Mouse (Mus musculus) splenic B cell, adult 2 months (primary cell): Measurements from ENCODE around the gene Catsperz.
"Not testable (repeated sequence)": the region's sequence is repeated elsewhere in the genome, so short reads cannot be mapped to it uniquely, and the experiment has no call there.

Source experiments
- DNase-seq: peaks from one replicate; pipeline ENCODE4 v3.0.0-alpha.2; 2011; ENCODE audit warnings: low read depth, low spot score
- H3K27me3 ChIP-seq: 2 replicates; pipeline ENCODE4 v1.6.1; 2012; ENCODE audit warnings: mild to moderate bottlenecking, low read length, moderate library complexity, mixed read lengths; ENCODE audit not compliant: control insufficient read depth, poor library complexity, insufficient read depth, severe bottlenecking
- H3K36me3 ChIP-seq: 2 replicates; pipeline ENCODE4 v1.6.1; 2012; ENCODE audit warnings: mild to moderate bottlenecking, low read length, moderate library complexity, mixed read lengths; ENCODE audit not compliant: control insufficient read depth, poor library complexity, insufficient read depth, severe bottlenecking

Gene Catsperz

GRCm38 (mm10) chr19:6910306-6910705, 14.9 kb downstream of the Catsperz start:
- peaks cover 16% of the 10 kb centered on the region for H3K36me3 ChIP-seq
- DNase-seq, H3K27me3 ChIP-seq: not testable (repeated sequence)

DNA sequence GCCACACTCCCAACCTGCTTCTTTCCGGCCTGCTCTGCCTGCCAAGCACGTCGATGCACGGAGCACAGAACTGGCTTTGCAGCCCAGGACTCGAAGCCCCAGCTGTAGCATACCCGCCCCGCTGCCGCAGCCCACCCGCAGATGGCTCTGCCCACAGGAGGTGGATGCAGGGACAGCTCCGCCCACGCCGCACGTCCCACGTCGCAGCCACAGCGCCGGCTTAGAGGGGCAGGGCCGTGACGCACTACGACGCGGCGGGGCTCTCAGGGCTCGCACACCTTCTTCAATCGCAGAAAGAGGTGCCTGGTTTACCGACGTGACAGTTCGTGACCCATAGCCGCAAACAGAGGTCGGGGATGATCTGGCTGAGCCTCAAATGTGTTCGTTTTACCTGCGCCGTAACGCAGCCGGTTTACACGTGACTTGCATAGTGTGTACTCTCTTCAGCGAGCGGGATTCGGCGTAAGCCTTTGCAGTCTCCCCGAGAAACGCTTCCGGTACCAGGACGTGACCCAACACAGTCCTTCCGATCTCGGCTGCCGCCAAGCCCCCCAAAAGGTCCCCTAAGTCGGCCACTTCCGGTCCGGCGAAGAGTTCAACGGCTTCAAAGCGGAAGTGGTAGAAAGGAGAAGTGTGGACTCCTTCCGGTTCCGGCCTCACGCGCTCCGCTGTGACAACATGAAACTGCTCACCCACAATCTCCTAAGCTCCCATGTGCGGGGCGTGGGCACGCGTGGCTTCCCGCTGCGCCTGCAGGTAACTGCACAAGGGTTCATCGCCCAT, 15.5 kb downstream of the Catsperz start, which contains the start of the genes Trmt112 and Prdx5:
Gene Trmt112 (plus strand): TSS at position 192 of the 783 bp plus-strand sequence.
Gene Prdx5 (minus strand): TSS at position 600 of the 783 bp plus-strand sequence.
- H3K36me3 ChIP-seq = peaks cover 18% of the 10 kb centered on the region
- peak; percentile 95 for DNase-seq
- no peaks in the 10 kb centered on the region for H3K27me3 ChIP-seq

- Histone ChIP-seq H3K36me3 (peaks cover 18% of the 10 kb centered on the region), H3K27me3 (no peaks in the 10 kb centered on the region)
- DNase-seq = no peak
Measured at GRCm38 (mm10) chr19:6909021-6909420, 16.2 kb downstream of the Catsperz start.

GRCm38 (mm10) chr19:6907811-6908540, 17.2 kb downstream of the Catsperz start:
- peaks cover 14% of the 10 kb centered on the region for H3K36me3 ChIP-seq
- no peaks in the 10 kb centered on the region for H3K27me3 ChIP-seq
- DNase-seq = no peak

DNA sequence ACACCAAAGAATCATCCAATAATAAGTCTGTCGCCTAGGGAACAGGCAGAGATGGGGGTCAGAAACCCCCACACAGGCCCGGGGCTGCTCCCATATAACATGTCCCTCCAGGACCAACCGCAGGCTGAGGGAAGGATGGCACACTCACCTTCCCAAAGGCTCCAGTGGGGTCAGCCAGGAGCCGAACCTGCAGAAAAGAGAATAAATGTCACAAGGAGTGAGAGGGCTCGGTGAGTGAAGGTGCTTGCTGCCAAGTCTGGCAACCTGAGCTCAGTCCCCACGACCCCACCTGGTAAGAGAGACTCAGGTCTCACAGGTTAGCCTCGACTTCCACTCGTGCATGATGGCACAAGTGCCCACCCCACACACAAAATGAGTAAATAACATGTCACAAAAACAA, 18.1 kb downstream of the Catsperz start:
- no peak for DNase-seq
- no peaks in the 10 kb centered on the region for H3K27me3 ChIP-seq

DNA sequence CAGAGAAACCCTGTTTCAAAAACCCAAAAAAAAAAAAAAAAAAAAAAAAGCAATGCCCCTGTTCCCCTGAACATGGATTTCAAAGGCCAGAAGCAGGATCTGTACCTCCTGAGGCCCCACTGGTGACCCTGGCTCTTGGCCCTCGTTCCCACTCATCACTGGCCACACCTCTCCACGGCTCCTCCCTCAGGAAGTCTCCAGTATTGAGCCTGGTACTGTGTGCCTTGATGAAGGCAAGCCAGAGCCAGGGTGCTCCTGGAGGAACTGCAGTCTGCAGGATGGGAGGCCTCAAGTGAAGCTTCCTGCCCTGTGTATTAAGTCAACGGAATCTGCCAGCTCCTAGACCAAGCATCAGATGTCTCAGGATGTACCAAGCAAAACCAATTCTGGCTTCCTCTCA, 19.0 kb downstream of the Catsperz start:
- peaks cover 10% of the 10 kb centered on the region for H3K36me3 ChIP-seq
- no peaks in the 10 kb centered on the region for H3K27me3 ChIP-seq
- no peak for DNase-seq

More for the DNA sequence above, 18.1 kb downstream of the Catsperz start:
- H3K36me3 ChIP-seq = peaks cover 14% of the 10 kb centered on the region

DNA sequence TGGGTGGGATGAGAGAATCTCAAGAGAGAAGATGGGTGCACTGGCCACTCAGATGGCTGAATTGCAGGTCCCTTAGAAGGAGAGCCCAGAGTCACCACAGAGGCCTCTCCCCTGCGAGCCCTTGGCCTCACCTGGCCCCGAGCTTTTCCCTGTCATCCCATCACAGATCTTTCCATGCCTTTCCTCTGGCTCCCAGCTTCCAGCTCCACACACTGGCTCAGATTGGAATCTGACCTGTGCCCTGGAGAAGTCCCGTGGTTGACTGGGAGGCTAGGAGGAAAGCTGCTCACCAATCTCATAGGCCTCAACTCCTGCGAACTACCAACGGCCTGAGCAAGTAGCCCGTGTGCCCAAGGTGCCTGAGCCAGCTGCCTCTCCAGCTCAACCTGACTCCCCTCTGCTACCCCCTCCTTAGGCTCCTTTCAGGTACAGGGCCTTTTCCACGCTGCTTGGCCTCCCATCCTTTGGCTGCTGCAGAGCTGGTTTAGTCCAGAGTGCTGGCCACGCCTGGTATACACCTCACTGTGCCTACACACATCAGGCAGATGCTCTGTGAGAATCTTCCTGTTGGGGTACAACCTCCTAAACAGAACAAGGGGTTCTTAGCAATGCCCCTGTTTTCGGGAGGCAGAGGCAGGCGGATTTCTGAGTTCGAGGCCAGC, 19.6 kb downstream of the Catsperz start:
- Histone ChIP-seq H3K27me3 (no peaks in the 10 kb centered on the region), H3K36me3 (peaks cover 9% of the 10 kb centered on the region)
- no peak for DNase-seq

- no peak for DNase-seq
- peaks cover 9% of the 10 kb centered on the region for H3K36me3 ChIP-seq
Measured at GRCm38 (mm10) chr19:6904846-6905245, 20.3 kb downstream of the Catsperz start.

DNA sequence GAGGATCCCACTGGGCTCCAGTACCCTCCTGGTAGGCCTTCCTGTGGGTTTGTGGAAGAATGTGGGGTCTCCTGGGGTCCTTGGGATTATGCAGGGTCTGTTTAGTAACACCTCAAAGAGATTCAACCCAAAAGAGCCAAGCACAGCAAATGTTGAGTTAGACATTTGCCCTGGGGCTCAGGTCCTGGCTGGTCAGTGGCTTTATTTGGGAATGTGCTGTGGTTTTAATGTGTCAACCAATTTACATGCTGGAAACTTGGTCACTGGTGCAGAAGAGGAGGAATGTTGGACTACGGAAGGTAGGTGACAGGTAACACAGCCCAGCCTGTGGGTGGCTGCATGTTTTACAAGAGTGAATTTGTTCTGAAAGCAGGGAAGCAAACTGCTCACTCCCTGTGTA, 22.1 kb downstream of the Catsperz start:
- DNase-seq = no peak
- peaks cover 9% of the 10 kb centered on the region for H3K36me3 ChIP-seq
- H3K27me3 ChIP-seq = no peaks in the 10 kb centered on the region

More at GRCm38 (mm10) chr19:6904846-6905245, 20.3 kb downstream of the Catsperz start:
- H3K27me3 ChIP-seq = no peaks in the 10 kb centered on the region

DNA sequence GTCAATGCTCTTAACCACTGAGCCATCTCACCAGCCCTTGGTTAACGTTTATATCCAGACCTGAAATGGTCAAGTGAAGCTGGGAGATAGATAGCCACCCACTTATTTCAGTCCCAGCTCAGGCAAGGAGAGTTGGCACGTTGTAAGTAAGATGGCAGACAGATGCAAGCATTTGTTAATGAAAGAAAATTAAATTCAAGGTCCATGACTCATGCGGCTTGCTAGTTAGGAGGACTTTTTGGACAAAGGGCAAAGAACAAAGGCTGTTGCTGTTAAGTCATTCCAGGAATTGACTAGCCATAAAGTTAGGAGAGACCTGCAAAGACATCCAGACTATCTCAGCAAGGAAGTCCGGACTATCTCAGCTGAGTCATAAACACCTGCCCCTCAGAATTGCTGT, 25.5 kb downstream of the Catsperz start:
- H3K36me3 ChIP-seq = no peaks in the 10 kb centered on the region
- H3K27me3 ChIP-seq = no peaks in the 10 kb centered on the region
- DNase-seq = no peak

DNA sequence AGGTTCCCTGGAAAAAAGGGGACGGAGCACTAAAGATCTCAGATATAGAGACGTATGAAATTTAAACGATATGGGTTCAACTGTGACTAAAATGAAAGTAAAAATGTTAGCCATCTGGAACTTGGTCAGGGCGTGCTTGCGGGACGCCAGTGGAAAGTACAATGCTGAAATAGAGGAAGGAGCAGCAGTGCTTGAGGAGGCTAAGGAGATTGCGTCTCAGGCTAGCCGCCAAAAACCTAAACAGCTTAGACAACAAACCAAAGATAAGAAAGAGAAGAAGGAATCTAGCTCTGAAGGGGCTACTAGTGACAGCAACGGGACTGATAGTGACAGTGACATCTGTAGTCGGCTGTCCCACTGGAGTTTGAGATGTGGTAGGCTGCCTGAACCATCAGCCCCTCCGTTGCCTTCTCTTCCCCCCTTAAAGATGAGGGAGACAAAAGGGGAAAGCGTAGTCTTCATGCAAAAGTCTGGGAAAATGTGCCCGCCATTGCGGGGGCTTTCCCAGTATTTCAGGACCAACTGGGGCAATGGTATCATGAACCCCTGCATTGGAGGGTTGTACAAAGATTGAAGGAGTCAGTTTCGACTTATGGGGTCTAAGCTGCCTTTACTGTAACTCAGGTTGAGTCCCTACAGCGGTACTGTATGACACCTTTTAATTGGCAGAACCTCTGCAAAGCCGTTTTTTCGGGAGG, 29.4 kb downstream of the Catsperz start:
- H3K27me3 ChIP-seq, H3K36me3 ChIP-seq: not testable (repeated sequence)
- peak; percentile 48 for DNase-seq

- no peak for DNase-seq
Measured at GRCm38 (mm10) chr19:6893731-6894451, 31.3 kb downstream of the Catsperz start.

DNA sequence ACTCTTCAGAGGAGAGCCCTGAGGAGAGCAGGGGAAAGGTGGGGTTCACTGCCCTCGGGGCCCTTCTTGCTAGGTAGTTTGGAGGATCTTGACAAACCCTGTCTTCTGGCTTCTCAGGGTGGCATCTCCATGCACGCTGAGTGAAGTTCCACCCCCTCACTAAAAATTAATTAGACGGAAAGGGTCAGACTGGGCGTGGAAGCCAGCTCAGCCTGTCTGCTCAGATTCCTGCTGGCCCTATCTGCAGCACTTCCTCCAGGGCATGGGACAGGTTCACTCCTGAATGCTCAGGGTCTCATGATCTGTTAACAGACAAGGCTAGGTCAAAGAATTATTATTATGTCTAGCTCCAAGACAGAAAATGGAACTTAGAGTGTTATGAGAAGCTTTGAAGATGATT, 32.7 kb downstream of the Catsperz start:
- Histone ChIP-seq H3K36me3 (no peaks in the 10 kb centered on the region), H3K27me3 (no peaks in the 10 kb centered on the region)
- no peak for DNase-seq

More at GRCm38 (mm10) chr19:6893731-6894451, 31.3 kb downstream of the Catsperz start:
- Histone ChIP-seq H3K36me3 (no peaks in the 10 kb centered on the region), H3K27me3 (no peaks in the 10 kb centered on the region)

- H3K36me3 ChIP-seq = no peaks in the 10 kb centered on the region
- no peak for DNase-seq
- no peaks in the 10 kb centered on the region for H3K27me3 ChIP-seq
Measured at GRCm38 (mm10) chr19:6877965-6878364, 47.2 kb downstream of the Catsperz start.
